Mouse (Mus musculus) bone marrow macrophage, adult 2 months (primary cell): Measurements from ENCODE around the gene Gm17571.

ENCODE experiments used
- CTCF ChIP-seq: IDR thresholded peaks from 2 replicates; pipeline ENCODE4 v1.5.1; 2012; ENCODE audit warnings: low read depth, mild to moderate bottlenecking, low read length, moderate library complexity
- POLR2A ChIP-seq: IDR thresholded peaks from 2 replicates; pipeline ENCODE4 v1.6.1; 2012; ENCODE audit warnings: mild to moderate bottlenecking, low read depth, low read length, borderline replicate concordance

DNA sequence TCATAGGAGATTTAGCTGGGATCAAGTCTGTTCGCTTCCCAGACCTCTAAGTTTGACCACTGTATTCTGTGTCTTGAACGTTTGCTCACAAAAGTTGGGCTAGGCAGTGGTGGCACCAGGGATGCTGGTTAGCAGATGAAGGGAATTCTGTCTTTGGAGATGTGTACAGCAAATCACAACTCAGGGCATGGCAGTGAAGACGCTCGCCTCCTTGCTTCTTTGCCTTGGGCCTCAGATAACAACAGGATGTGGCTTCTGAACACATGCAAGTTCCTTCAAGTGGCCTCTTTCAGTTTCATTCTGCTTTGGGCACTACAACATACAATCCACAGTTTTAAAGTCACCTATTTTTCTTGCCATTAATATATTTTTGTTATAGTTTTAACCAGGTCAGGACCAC lies 19.8 kb upstream of the Gm17571 start:
- no peak for TF ChIP-seq CTCF
- TF ChIP-seq POLR2A = no peak
